Mouse (Mus musculus) forebrain, embryonic 16.5 days (tissue): ENCODE results near the gene Klrb1. TPM values are rescaled to one million over a fixed set of nuclear protein-coding genes. Genes with fewer than 3 reads are reported as not detected.

Source experiments
- polyA plus RNA-seq: library from polyadenylated mRNA; unstranded; fragments of >200 nt; fragmentation: Nextera tagmentation; extraction: Ambion mirVana; gene quantifications from 2 replicates; pipeline ENCODE4 v1.2.1, GENCODE M21; 2015

Klrb1 gene
- polyA plus RNA-seq, 1 experiment from 2014 or later = not detected

Other genes with a start within 250 kb of the Klrb1 start
- gene Pzp, start 196.3 kb downstream of the Klrb1 start, polyA plus RNA-seq = not detected in 2 replicates
- gene A2ml1, start 141.5 kb downstream of the Klrb1 start, polyA plus RNA-seq = 3.4 and 3.9 TPM in 2 replicates
- gene Klrb1a, start 99.5 kb downstream of the Klrb1 start, polyA plus RNA-seq = not detected in 2 replicates
- not detected in 2 replicates for gene Clec2h, start 60.7 kb downstream of the Klrb1 start, polyA plus RNA-seq
- gene Klrb1c, start 66.2 kb upstream of the Klrb1 start, polyA plus RNA-seq = 0.15 TPM in 1 of 2 replicates, not detected in the other
- gene Gm44511, start 103.3 kb upstream of the Klrb1 start, polyA plus RNA-seq = not detected in 2 replicates
- not detected in 2 replicates for gene Klrb1b, start 103.3 kb upstream of the Klrb1 start, polyA plus RNA-seq
- not detected in 2 replicates for gene Clec2i, start 164.5 kb upstream of the Klrb1 start, polyA plus RNA-seq
- gene BC035044, start 168.1 kb upstream of the Klrb1 start, polyA plus RNA-seq = 0.31 and 0.34 TPM in 2 replicates
- not detected in 2 replicates for gene Clec2g, start 211.3 kb upstream of the Klrb1 start, polyA plus RNA-seq